Mouse (Mus musculus) B cell, adult (primary cell): ENCODE results near the gene Pfkfb2. TPM values are rescaled to one million over a fixed set of nuclear protein-coding genes. Genes with fewer than 3 reads are reported as not detected.

Source experiments
- total RNA-seq: library from RNA; stranded (reverse); gene quantifications from 4 replicates; pipeline ENCODE4 v1.2.4, GENCODE M21; 2023; ENCODE audit not compliant: inconsistent age

Gene Pfkfb2
- total RNA-seq, result 19.0 to 23.8 TPM (median 20.4 TPM) in 4 replicates

DNA sequence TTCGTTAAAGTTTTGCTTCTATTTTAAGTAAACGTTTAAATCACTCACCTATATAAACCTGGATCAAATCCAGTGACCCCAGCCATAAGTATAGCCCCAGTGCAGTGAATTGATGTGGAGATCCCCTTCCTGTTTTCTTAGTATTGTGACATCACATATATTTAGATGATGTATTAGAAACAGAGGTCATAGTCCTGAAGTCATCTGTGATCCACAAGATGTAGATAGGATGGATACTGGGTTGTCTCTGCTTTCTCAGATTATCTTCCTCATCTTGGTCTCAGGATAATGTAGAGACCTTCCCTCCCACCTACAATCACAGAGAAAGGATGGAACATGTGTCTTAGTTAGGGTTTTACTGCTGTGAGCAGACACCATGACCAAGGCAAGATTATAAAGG, at the start of gene Pfkfb2:
Gene Pfkfb2 (minus strand): TSS at position 101 of the 400 bp plus-strand sequence.

DNA sequence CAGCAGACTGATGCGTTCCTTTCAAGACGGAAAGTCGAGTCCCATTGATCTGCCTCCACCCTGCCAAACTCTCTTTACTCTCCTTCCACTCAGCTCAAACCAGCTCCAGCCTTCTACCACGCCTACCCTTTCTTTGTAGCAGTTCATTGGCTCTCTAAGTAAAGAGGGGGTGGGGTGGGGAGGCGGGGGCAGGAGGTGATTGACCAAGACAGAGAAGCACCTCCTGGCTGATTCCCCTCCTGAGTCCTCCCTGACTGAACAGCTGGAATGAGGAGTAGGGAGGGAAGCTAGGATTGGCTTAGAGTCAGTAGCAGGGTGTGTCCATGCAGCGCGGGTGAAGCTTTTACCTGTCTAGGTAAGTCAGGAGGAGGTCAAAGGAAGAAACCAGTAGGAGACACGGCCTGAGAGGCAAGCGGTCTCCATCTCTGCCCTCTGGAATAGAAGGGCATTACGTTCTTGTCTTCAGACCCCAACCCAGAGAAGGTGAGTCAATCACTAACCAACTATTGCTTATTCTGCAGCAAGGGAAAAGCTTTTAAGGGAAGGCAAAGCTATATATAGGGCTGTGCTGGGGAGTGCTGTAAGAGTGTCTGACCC, 2.8 kb upstream of the Pfkfb2 start, which contains the start of gene AA986860:
Gene AA986860 (plus strand): TSS at position 236 of the 597 bp plus-strand sequence.

DNA sequence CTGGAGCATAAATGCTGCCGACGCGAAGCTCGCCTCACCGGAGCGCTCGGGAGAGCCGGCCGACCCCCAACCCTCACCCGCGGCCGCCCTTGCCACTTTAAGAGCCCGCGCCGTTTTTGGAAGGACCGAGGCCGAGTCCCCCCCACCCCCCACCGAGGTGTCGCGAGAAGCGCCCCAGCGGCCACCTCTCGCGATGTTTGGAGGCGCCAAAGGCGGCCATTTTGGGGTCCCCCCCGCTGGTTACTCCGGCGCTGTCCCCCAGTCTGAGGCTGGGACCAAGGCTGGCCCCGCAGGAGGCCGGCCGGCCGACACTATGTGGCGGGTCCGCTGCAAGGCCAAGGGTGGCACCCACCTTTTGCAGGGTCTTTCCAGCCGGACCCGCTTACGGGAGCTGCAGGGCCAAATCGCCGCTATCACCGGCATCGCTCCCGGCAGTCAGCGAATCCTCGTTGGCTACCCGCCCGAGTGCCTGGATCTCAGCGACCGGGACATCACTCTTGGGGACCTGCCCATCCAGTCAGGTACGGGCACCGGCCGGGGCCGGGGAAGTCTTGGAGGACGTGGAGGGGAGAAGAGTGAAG, 11.7 kb downstream of the Pfkfb2 start, which contains the start of gene Yod1:
Gene Yod1 (plus strand): TSS at position 37 of the 581 bp plus-strand sequence.

DNA sequence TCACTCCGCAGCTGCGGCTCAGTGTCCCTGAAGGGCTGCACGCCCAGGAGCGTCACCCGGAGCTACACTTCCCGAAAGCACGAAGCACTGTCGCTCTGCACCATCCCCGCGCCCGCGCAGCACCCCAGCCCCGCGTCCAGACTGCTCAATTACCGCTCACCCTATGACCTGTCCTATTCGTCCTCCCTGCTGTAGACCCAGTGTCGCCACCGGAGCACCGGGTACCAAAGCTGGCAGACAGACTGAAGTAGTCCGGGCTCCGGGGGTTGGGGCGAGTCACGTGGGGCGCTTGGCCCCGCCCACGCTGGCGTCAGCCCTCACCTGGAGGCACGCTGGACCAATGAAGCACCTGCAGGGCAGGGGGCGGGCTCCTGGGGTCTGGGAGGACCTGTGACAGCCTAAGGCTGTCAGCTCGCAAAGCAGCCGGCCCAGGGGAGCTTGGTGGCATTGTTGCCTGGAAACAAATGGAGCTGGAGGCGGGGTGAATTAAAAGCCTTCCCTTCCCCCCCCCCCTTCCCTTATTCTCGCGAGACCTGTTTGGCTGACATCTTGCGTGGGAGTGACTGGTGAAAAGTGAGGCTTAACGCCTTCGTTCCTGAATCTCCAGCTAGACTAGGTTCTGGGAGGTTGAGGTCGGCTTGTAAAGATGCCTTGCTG, 13.4 kb downstream of the Pfkfb2 start, which contains the start of gene Gm29427:
Gene Gm29427 (minus strand): TSS at position 239 of the 657 bp plus-strand sequence.

DNA sequence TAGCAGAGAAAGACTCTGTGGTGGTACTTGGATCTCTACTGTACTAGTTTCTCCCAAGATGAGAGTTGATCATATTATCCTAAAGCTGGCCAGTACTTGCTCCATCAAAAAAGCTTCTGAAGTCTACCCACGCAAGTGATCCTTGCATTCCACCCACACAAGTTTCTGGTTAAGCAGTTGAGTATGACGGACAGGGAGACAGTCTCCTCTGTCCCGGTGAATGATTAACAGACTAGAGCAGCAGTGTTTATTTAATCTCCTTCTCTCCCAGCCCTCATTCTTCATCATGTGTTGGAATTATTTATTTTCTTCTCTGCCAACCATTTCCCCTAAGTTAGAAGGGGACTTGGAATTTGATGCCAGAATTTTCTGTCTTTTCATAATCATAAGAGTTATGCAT, 67.6 kb downstream of the Pfkfb2 start, which contains the start of gene C4bp:
Gene C4bp (minus strand): TSS at position 179 of the 400 bp plus-strand sequence.

Other genes with a start within 250 kb of the Pfkfb2 start
- not detected in 4 replicates for gene Zp3r, start 99.6 kb downstream of the Pfkfb2 start, total RNA-seq
- gene C4bp, start 67.6 kb downstream of the Pfkfb2 start, total RNA-seq, result not detected in 4 replicates
- not detected in 4 replicates for gene Gm29427, start 13.5 kb downstream of the Pfkfb2 start, total RNA-seq
- gene Yod1, start 11.9 kb downstream of the Pfkfb2 start, total RNA-seq, result 11.1 to 11.9 TPM (median 11.5 TPM) in 4 replicates
- 0.42 to 2.1 TPM (median 0.72 TPM) in 4 replicates for gene AA986860, start 2.7 kb upstream of the Pfkfb2 start, total RNA-seq
- not detected in 4 replicates for gene Fcamr, start 71.6 kb upstream of the Pfkfb2 start, total RNA-seq
- gene Pigr, start 97.4 kb upstream of the Pfkfb2 start, total RNA-seq, result 2.2 to 3.7 TPM (median 3.0 TPM) in 4 replicates
- gene Fcmr, start 136.4 kb upstream of the Pfkfb2 start, total RNA-seq, result 982 to 1,190 TPM (median 1,061 TPM) in 4 replicates
- gene Il24, start 158.2 kb upstream of the Pfkfb2 start, total RNA-seq, result not detected in 4 replicates
- not detected in 4 replicates for gene Il20, start 182.2 kb upstream of the Pfkfb2 start, total RNA-seq
- gene Il19, start 210.9 kb upstream of the Pfkfb2 start, total RNA-seq, result not detected in 4 replicates